Mouse (Mus musculus): ENCODE results near the gene Tff3.

GRCm38 (mm10) chr17:31153785-31154184, 24.3 kb upstream of the Tff3 start:
- no peak for TF ChIP-seq CTCF (IDR thresholded peaks at IDR 0.05; ENCODE audit: low read depth)
- no peak for TF ChIP-seq EP300 (IDR thresholded peaks at IDR 0.05; ENCODE audit: low read depth)
